Mouse (Mus musculus) G1E (cell line): ENCODE measurements around the gene Mcpt8. TPM values are rescaled to one million over a fixed set of nuclear protein-coding genes. Genes with fewer than 3 reads are reported as not detected.
"Not testable (repeated sequence)": the region's sequence is repeated elsewhere in the genome, so short reads cannot be mapped to it uniquely, and the experiment has no call there.

Experiments
- ATAC-seq: 2 replicates; pipeline ENCODE4 v1.8.0; 2016; ENCODE audit warnings: mild to moderate bottlenecking; ENCODE audit not compliant: insufficient number of reproducible peaks, poor library complexity, low FRiP score, severe bottlenecking; ENCODE audit errors: extremely low read depth
- DNase-seq: peaks from one replicate; pipeline ENCODE4 v3.0.0; 2012; ENCODE audit warnings: low spot score
- H3K27me3 ChIP-seq: 2 replicates; pipeline ENCODE4 v1.6.1; 2012; ENCODE audit warnings: mild to moderate bottlenecking, low read length, inconsistent platforms; ENCODE audit not compliant: insufficient read depth
- H3K36me3 ChIP-seq: replicated peaks from 2 replicates; pipeline ENCODE3; 2012; ENCODE audit warnings: mild to moderate bottlenecking, inconsistent platforms
- H3K4me1 ChIP-seq: 2 replicates; pipeline ENCODE4 v1.6.1; 2012; ENCODE audit warnings: low read depth, low read length, inconsistent platforms, mixed read lengths; ENCODE audit not compliant: insufficient read depth
- H3K4me3 ChIP-seq: 2 replicates; pipeline ENCODE4 v1.5.1; 2012; ENCODE audit warnings: low read depth, mild to moderate bottlenecking, inconsistent platforms, low read length, moderate library complexity, mixed read lengths
- H3K9me3 ChIP-seq: replicated peaks from 2 replicates; pipeline ENCODE4 v1.6.1; 2012; ENCODE audit warnings: inconsistent platforms
- CTCF ChIP-seq: IDR thresholded peaks from 2 replicates; pipeline ENCODE4 v1.5.1; 2012; ENCODE audit warnings: low read depth, low read length, inconsistent platforms, mixed read lengths
- GATA1 ChIP-seq: IDR thresholded peaks from 2 replicates; pipeline ENCODE4 v1.6.1; 2012; ENCODE audit warnings: borderline replicate concordance, low read length, inconsistent platforms, mixed read lengths
- GATA2 ChIP-seq: IDR thresholded peaks from 2 replicates; pipeline ENCODE4 v1.6.1; 2012; ENCODE audit warnings: low read depth, low read length, inconsistent platforms, borderline replicate concordance
- POLR2AphosphoS5 ChIP-seq: IDR thresholded peaks from 2 replicates; pipeline ENCODE4 v1.6.1; 2012; ENCODE audit warnings: low read depth, low read length, inconsistent platforms; ENCODE audit not compliant: insufficient replicate concordance
- TAL1 ChIP-seq: conservative IDR thresholded peaks from 2 replicates; pipeline ENCODE4 v1.6.1; 2012; ENCODE audit warnings: low read depth, low read length, inconsistent platforms, mixed read lengths
- polyA plus RNA-seq: library from polyadenylated mRNA; stranded (reverse); fragments of >175 nt; gene quantifications from 2 replicates; pipeline ENCODE4 v1.2.3, GENCODE M21; 2012
- total RNA-seq, 2 experiments: library from RNA; stranded (forward) in 1 of 2; stranded (reverse) in 1 of 2; fragments of 200-1000 nt in 1 of 2; fragments of >200 nt in 1 of 2; fragmentation: Nextera tagmentation in 1 of 2; gene quantifications; 2 replicates each; pipeline ENCODE4 v1.2.3; 2014 to 2017

Mcpt8 gene
- not detected in 2 replicates for total RNA-seq (2014; fragmentation: Nextera tagmentation)
- not detected in 2 replicates for total RNA-seq (2017)
- polyA plus RNA-seq = not detected in 2 replicates

DNA sequence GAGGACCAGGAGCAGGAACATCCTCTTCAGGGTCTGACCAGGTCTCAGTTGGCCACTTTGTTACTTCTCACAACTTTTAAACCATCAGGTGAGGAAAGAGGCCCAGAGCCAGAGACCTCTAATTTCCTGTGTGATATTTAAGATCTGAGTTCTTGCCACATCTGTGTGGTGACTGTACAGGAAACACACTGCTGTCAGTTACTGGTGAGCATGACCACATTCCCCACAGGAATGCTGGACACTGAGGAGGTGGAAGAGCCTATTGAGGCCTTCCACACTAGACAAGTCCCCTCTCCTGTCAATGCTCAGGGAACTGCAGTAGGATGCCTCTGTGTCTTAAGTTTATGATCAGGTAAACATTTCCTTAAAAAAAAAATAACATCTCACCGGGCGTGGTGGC, at the start of gene Mcpt8:
Mcpt8 (minus strand) TSS at position 107 of the 400 bp plus-strand sequence.
- H3K4me3 ChIP-seq = no peak within 1 kb of the TSS
- H3K9me3 ChIP-seq = no peaks in the 10 kb centered on the region
- no peaks in the 10 kb centered on the region for H3K4me1 ChIP-seq
- TF ChIP-seq CTCF = no peak
- TF ChIP-seq GATA1 = no peak
- TF ChIP-seq POLR2AphosphoS5 = no peak
- TF ChIP-seq GATA2 = no peak
- no peak for TF ChIP-seq TAL1
- ATAC-seq (no peak), DNase-seq (no peak)
- peaks cover 29% of the 10 kb centered on the region for H3K27me3 ChIP-seq
- H3K36me3 ChIP-seq = no peaks in the 10 kb centered on the region

GRCm38 (mm10) chr14:56133675-56134074, 48.6 kb upstream of the Mcpt8 start:
- DNase-seq, ATAC-seq, H3K36me3 ChIP-seq, H3K27me3 ChIP-seq, H3K4me3 ChIP-seq, H3K4me1 ChIP-seq, H3K9me3 ChIP-seq: not testable (repeated sequence)

DNA sequence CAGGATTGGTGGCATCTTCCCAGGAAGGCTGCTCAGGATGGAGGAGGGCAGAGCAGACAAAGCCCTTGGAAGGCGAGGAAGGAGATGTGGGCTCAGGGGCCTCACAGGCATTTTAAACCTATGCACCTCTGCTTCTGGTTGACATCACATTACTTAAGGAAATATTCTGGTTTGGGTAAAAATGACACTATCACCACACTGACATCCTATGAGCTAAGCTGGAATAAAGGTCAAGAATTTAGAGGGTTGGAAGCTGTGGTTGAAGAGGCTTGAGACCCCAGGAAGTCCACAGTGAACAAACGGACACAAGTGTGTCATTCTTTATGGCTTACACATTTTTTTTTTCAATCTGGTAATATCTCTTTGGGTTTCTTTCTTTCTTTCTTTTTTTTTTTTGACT, 47.4 kb upstream of the Mcpt8 start, which contains the start of gene Gzmd:
Gzmd (minus strand) TSS at position 101 of the 400 bp plus-strand sequence.
- not testable (repeated sequence) for ATAC-seq, H3K9me3 ChIP-seq

GRCm38 (mm10) chr14:56128341-56128740, 43.3 kb upstream of the Mcpt8 start:
- H3K27me3 ChIP-seq = no peaks in the 10 kb centered on the region; the same call in 1 of the 2 replicates
- TF ChIP-seq GATA2 = no peak
- TF ChIP-seq CTCF = peak; percentile 42
- DNase-seq (peak; percentile 4), ATAC-seq (no peak)
- H3K4me1 ChIP-seq = no peaks in the 10 kb centered on the region
- H3K4me3 ChIP-seq = no peak overlapping the region
- H3K9me3 ChIP-seq = no peaks in the 10 kb centered on the region
- H3K36me3 ChIP-seq = no peaks in the 10 kb centered on the region

More for the DNA sequence above, 47.4 kb upstream of the Mcpt8 start, which contains the start of gene Gzmd:
- H3K4me1 ChIP-seq, H3K27me3 ChIP-seq, DNase-seq, H3K36me3 ChIP-seq, H3K4me3 ChIP-seq: not testable (repeated sequence)

DNA sequence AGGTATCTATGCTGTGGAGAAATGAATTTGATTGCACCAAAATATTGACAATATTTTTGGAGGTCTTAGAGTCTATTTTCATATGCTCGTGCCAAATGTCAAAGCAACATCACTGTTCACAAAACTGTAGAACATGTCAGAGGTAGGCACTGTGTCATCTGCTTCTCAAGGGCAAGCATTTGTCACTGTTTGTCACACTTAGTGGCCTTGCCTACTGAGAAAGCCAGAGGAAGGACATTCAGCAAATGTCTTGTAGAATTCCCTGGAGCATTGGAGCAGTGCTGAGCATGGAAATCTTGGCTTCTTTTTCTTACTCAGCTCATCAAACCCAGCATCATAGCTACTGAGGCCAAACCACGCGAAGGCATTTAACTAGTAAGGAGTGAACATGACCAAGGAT, 38.4 kb upstream of the Mcpt8 start:
- ATAC-seq = no peak
- H3K9me3 ChIP-seq = no peaks in the 10 kb centered on the region
- no peak overlapping the region for H3K4me3 ChIP-seq
- TF ChIP-seq GATA2 (no peak), CTCF (no peak), POLR2AphosphoS5 (no peak), TAL1 (no peak), GATA1 (no peak)
- no peaks in the 10 kb centered on the region for H3K36me3 ChIP-seq
- H3K4me1 ChIP-seq = no peaks in the 10 kb centered on the region
- no peak for DNase-seq
- peaks cover 5% of the 10 kb centered on the region for H3K27me3 ChIP-seq

- Histone ChIP-seq H3K9me3 (no peaks in the 10 kb centered on the region), H3K4me1 (no peaks in the 10 kb centered on the region), H3K4me3 (no peak within 1 kb of the TSS), H3K27me3 (peaks cover 25% of the 10 kb centered on the region), H3K36me3 (no peaks in the 10 kb centered on the region)
- TF ChIP-seq CTCF (no peak), GATA1 (no peak), GATA2 (no peak)
- no peak for DNase-seq
- no peak for ATAC-seq
Observed at GRCm38 (mm10) chr14:56120525-56120924, 35.5 kb upstream of the Mcpt8 start, which contains the start of gene Gzme. Gene Gzme, minus strand, starts transcription at chr14:56120625.

DNA sequence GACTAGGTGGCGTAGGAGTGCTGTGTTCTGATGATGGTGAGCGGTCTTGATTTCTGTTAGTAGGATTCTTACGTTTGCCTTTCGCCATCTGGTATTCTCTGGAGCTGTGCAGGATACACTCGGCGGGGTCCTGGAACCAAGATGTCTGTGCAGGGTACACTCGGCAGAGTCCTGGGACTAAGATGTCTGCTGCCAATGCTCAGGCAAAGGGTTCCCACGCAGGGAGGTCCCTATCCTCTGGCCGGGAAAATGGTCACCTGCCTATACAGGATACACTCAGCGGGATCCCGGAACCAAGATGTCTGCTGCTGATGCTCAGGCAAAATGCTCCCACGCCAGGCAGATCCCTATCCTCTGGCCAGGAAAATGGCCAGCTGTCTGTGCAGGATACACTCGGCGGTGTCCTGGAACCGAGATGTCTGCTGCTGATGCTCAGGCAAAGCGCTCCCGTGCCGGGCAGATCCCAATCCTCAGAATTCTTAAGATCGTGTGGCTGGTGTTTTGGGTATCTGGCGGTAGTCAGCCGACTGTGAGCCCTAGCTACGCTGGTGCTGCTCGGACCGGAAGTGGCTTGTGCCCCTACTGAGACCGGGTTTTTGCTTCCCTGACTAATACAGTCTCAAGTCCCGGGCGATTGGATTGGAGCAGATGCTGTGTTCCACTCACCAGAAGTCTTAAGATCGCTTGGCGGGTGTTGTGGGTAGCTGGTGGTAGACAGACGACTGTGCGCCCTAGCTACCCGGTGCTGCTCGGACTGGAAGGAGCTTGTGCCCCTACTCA, 30.6 kb upstream of the Mcpt8 start:
- not testable (repeated sequence) for H3K4me3 ChIP-seq, H3K4me1 ChIP-seq, ATAC-seq, H3K9me3 ChIP-seq, DNase-seq, H3K36me3 ChIP-seq
- H3K27me3 ChIP-seq = peaks cover 25% of the 10 kb centered on the region
